Mouse (Mus musculus) MEL (cell line): ENCODE measurements around the gene Slc44a5. TPM values are rescaled to one million over a fixed set of nuclear protein-coding genes. Genes with fewer than 3 reads are reported as not detected.

ENCODE experiments used
- DNase-seq: peaks from one replicate; pipeline ENCODE4 v3.0.0; 2011; ENCODE audit warnings: low read depth, low spot score
- H3K27ac ChIP-seq: 2 replicates; pipeline ENCODE4 v1.5.1; 2012; ENCODE audit warnings: low read depth, mild to moderate bottlenecking, control low read depth, low read length, moderate library complexity; ENCODE audit not compliant: control insufficient read depth
- H3K27me3 ChIP-seq, 2 experiments: fragments of 150-350 bp in 1 of 2; sonication (generic) in 1 of 2; 2 replicates each; pipeline ENCODE4 v1.6.1; 2012; ENCODE audit warnings: low read length in 2 of 2, mild to moderate bottlenecking in 2 of 2, improper control_type of control experiment in 1 of 2, moderate library complexity in 1 of 2; ENCODE audit not compliant: insufficient read depth in 2 of 2, control insufficient read depth in 1 of 2
- H3K36me3 ChIP-seq, 2 experiments: 2 replicates each; pipeline ENCODE4 v1.6.1; 2012 to 2014; ENCODE audit warnings: low read length in 2 of 2, improper control_type of control experiment in 1 of 2, inconsistent platforms in 1 of 2, mild to moderate bottlenecking in 1 of 2; ENCODE audit not compliant: insufficient read depth in 2 of 2, control insufficient read depth in 1 of 2
- H3K4me1 ChIP-seq, 2 experiments: fragments of 150-350 bp in 1 of 2; sonication (generic) in 1 of 2; 2 replicates each; pipeline ENCODE4 v1.6.1; 2012; ENCODE audit warnings: low read length in 2 of 2, improper control_type of control experiment in 1 of 2, mild to moderate bottlenecking in 1 of 2; ENCODE audit not compliant: insufficient read depth in 2 of 2, control insufficient read depth in 1 of 2
- H3K4me3 ChIP-seq, 2 experiments: fragments of 150-350 bp in 1 of 2; sonication (generic) in 1 of 2; 2 replicates each; pipeline ENCODE4 v1.5.1; 2012; ENCODE audit warnings: low read depth in 2 of 2, low read length in 2 of 2, mild to moderate bottlenecking in 2 of 2, moderate library complexity in 2 of 2, control low read depth in 1 of 2, improper control_type of control experiment in 1 of 2; ENCODE audit not compliant: control insufficient read depth in 1 of 2, insufficient read depth in 1 of 2
- H3K79me2 ChIP-seq: 2 replicates; pipeline ENCODE4 v1.6.1; 2012; ENCODE audit warnings: mild to moderate bottlenecking, low read length, moderate library complexity; ENCODE audit not compliant: control insufficient read depth, poor library complexity, insufficient read depth
- H3K9ac ChIP-seq: 2 replicates; pipeline ENCODE4 v1.6.1; 2012; ENCODE audit warnings: low read depth, mild to moderate bottlenecking, control low read depth, low read length, moderate library complexity; ENCODE audit not compliant: control insufficient read depth, poor library complexity, severe bottlenecking
- H3K9me3 ChIP-seq: fragments of 150-350 bp; sonication (generic); replicated peaks from 2 replicates; pipeline ENCODE4 v1.6.1; 2012; ENCODE audit warnings: mild to moderate bottlenecking, low read length, improper control_type of control experiment, moderate library complexity; ENCODE audit not compliant: insufficient read depth
- BHLHE40 ChIP-seq: IDR thresholded peaks from 2 replicates; pipeline ENCODE4 v1.6.1; 2012; ENCODE audit warnings: low read depth, mild to moderate bottlenecking, inconsistent platforms, low read length, improper control_type of control experiment, borderline replicate concordance
- CHD1 ChIP-seq: IDR thresholded peaks from 2 replicates; pipeline ENCODE4 v1.6.1; 2012; ENCODE audit warnings: low read depth, mild to moderate bottlenecking, inconsistent platforms, low read length, improper control_type of control experiment
- CHD2 ChIP-seq: IDR thresholded peaks from 2 replicates; pipeline ENCODE4 v1.6.1; 2011; ENCODE audit warnings: low read length, improper control_type of control experiment
- CTCF ChIP-seq, 3 experiments: IDR thresholded peaks in 2 of 3; conservative IDR thresholded peaks in 1 of 3; 2 replicates each; pipeline ENCODE4 v1.5.1; 2011 to 2012; ENCODE audit warnings: low read length in 3 of 3, low read depth in 2 of 3, mild to moderate bottlenecking in 2 of 3, improper control_type of control experiment in 1 of 3, inconsistent platforms in 1 of 3, mixed read lengths in 1 of 3, moderate library complexity in 1 of 3; ENCODE audit not compliant: control insufficient read depth in 1 of 3, insufficient read depth in 1 of 3, poor library complexity in 1 of 3, severe bottlenecking in 1 of 3
- E2F4 ChIP-seq: IDR thresholded peaks from 2 replicates; pipeline ENCODE4 v1.6.1; 2011; ENCODE audit warnings: low read depth, low read length, improper control_type of control experiment, borderline replicate concordance
- ELF1 ChIP-seq: IDR thresholded peaks from 2 replicates; pipeline ENCODE4 v1.6.1; 2014; ENCODE audit warnings: low read depth, mild to moderate bottlenecking, inconsistent platforms, low read length, improper control_type of control experiment, moderate library complexity
- EP300 ChIP-seq, 2 experiments: IDR thresholded peaks; 2 replicates each; pipeline ENCODE4 v1.6.1; 2011; ENCODE audit warnings: improper control_type of control experiment in 2 of 2, low read length in 2 of 2, low read depth in 1 of 2, mild to moderate bottlenecking in 1 of 2
- GATA1 ChIP-seq: IDR thresholded peaks from 2 replicates; pipeline ENCODE4 v1.6.1; 2011; ENCODE audit warnings: low read depth, low read length, improper control_type of control experiment
- JUND ChIP-seq: IDR thresholded peaks from 2 replicates; pipeline ENCODE4 v1.6.1; 2011; ENCODE audit warnings: low read depth, mild to moderate bottlenecking, improper control_type of control experiment, low read length
- KAT2A ChIP-seq: conservative IDR thresholded peaks from 2 replicates; pipeline ENCODE4 v1.6.1; 2012; ENCODE audit warnings: low read depth, low read length, improper control_type of control experiment, inconsistent platforms
- MAX ChIP-seq: IDR thresholded peaks from 2 replicates; pipeline ENCODE4 v1.6.1; 2011; ENCODE audit warnings: low read length, improper control_type of control experiment
- MEF2A ChIP-seq: IDR thresholded peaks from 2 replicates; pipeline ENCODE4 v1.6.1; 2014; ENCODE audit warnings: low read depth, mild to moderate bottlenecking, inconsistent platforms, low read length, improper control_type of control experiment; ENCODE audit not compliant: poor library complexity, insufficient replicate concordance, severe bottlenecking; ENCODE audit errors: extremely low read depth
- MXI1 ChIP-seq: IDR thresholded peaks from 2 replicates; pipeline ENCODE4 v1.6.1; 2011; ENCODE audit warnings: mild to moderate bottlenecking, low read depth, low read length, improper control_type of control experiment
- MYB ChIP-seq: IDR thresholded peaks from 2 replicates; pipeline ENCODE4 v1.6.1; 2011; ENCODE audit warnings: mild to moderate bottlenecking, low read depth, low read length, improper control_type of control experiment
- MYC ChIP-seq: IDR thresholded peaks from 2 replicates; pipeline ENCODE4 v1.6.1; 2011; ENCODE audit warnings: low read depth, mild to moderate bottlenecking, low read length, improper control_type of control experiment, moderate library complexity
- NELFE ChIP-seq: IDR thresholded peaks from 2 replicates; pipeline ENCODE4 v1.6.1; 2011; ENCODE audit warnings: low read depth, low read length, improper control_type of control experiment
- POLR2A ChIP-seq, 2 experiments: IDR thresholded peaks; 2 replicates each; pipeline ENCODE4 v1.6.1; 2011 to 2012; ENCODE audit warnings: low read length in 2 of 2, mild to moderate bottlenecking in 2 of 2, control low read depth in 1 of 2, improper control_type of control experiment in 1 of 2, low read depth in 1 of 2, moderate library complexity in 1 of 2; ENCODE audit not compliant: control insufficient read depth in 1 of 2, insufficient read depth in 1 of 2, poor library complexity in 1 of 2
- POLR2AphosphoS5 ChIP-seq: IDR thresholded peaks from 2 replicates; pipeline ENCODE4 v1.6.1; 2012; ENCODE audit warnings: low read depth, borderline replicate concordance, mild to moderate bottlenecking, inconsistent platforms, low read length, moderate library complexity, mixed read lengths
- RAD21 ChIP-seq: IDR thresholded peaks from 2 replicates; pipeline ENCODE4 v1.6.1; 2011; ENCODE audit warnings: mild to moderate bottlenecking, low read depth, low read length, improper control_type of control experiment
- SIN3A ChIP-seq: IDR thresholded peaks from 2 replicates; pipeline ENCODE4 v1.6.1; 2012; ENCODE audit warnings: low read length, improper control_type of control experiment, inconsistent platforms
- SMC3 ChIP-seq: IDR thresholded peaks from 2 replicates; pipeline ENCODE4 v1.6.1; 2011; ENCODE audit warnings: low read depth, low read length, improper control_type of control experiment
- TAL1 ChIP-seq: IDR thresholded peaks from 2 replicates; pipeline ENCODE4 v1.6.1; 2012; ENCODE audit warnings: mild to moderate bottlenecking, inconsistent platforms, low read length, moderate library complexity, mixed read lengths
- USF1 ChIP-seq: IDR thresholded peaks from 2 replicates; pipeline ENCODE4 v1.6.1; 2014; ENCODE audit warnings: low read depth, mild to moderate bottlenecking, inconsistent platforms, low read length, improper control_type of control experiment, moderate library complexity
- ZC3H11A ChIP-seq: IDR thresholded peaks from 2 replicates; pipeline ENCODE4 v1.6.1; 2012; ENCODE audit warnings: low read depth, mild to moderate bottlenecking, inconsistent platforms, low read length, improper control_type of control experiment
- ZNF384 ChIP-seq: IDR thresholded peaks from 2 replicates; pipeline ENCODE4 v1.6.1; 2012; ENCODE audit warnings: low read depth, mild to moderate bottlenecking, inconsistent platforms, low read length, improper control_type of control experiment
- polyA plus RNA-seq, 2 experiments: library from polyadenylated mRNA; stranded (reverse) in 1 of 2; unstranded in 1 of 2; fragments of >175 nt in 1 of 2; fragments of >200 nt in 1 of 2; gene quantifications; 2 replicates each; pipeline versions ENCODE4 v1.2.1 to v1.2.4; 2012; ENCODE audit warnings: low replicate concordance in 2 of 2, low read depth in 1 of 2; ENCODE audit not compliant: insufficient read length in 2 of 2, insufficient read depth in 1 of 2, missing spikeins in 1 of 2
- total RNA-seq: library from RNA; depleted of rRNA; stranded (reverse); fragments of 300-350 nt; gene quantifications from 2 replicates; pipeline ENCODE4 v1.2.3, GENCODE M21; 2012

The Slc44a5 gene
- total and polyA plus RNA-seq, 3 experiments = not detected

- Histone ChIP-seq H3K4me3 (no peak overlapping the region), H3K9me3 (no peaks in the 10 kb centered on the region), H3K79me2 (no peaks in the 10 kb centered on the region), H3K36me3 (no peaks in the 10 kb centered on the region), H3K9ac (no peak overlapping the region), H3K27ac (no peak overlapping the region), H3K4me1 (no peaks in the 10 kb centered on the region), H3K27me3 (no peaks in the 10 kb centered on the region)
- no peak for DNase-seq
- TF ChIP-seq POLR2A (IDR thresholded peaks at IDR 0.05; ENCODE audit: control insufficient read depth in 1 of 2, insufficient read depth in 1 of 2, low read depth in 1 of 2, low read length in 2 of 2, poor library complexity in 1 of 2) (no peak), KAT2A (no peak), MAX (no peak), CHD2 (no peak), JUND (no peak), SMC3 (no peak), MYB (no peak)
- TF ChIP-seq, all 39 proteins: peak for 0
These were observed 284.1 kb downstream of the Slc44a5 start for GRCm38 (mm10) chr3:154257312-154257711.

- Histone ChIP-seq H3K9ac (no peak overlapping the region), H3K27ac (no peak overlapping the region), H3K4me3 (no peak overlapping the region), H3K4me1 (no peaks in the 10 kb centered on the region), H3K27me3 (no peaks in the 10 kb centered on the region), H3K9me3 (no peaks in the 10 kb centered on the region), H3K79me2 (no peaks in the 10 kb centered on the region), H3K36me3 (no peaks in the 10 kb centered on the region)
- DNase-seq = no peak
- no peak for TF ChIP-seq ZNF384
- TF ChIP-seq MXI1 = no peak
- TF ChIP-seq E2F4 = no peak
- TF ChIP-seq ELF1 = no peak
- no peak for TF ChIP-seq JUND
- TF ChIP-seq TAL1 = no peak
- no peak for TF ChIP-seq MYB
- TF ChIP-seq USF1 = no peak
These were observed 295.1 kb downstream of the Slc44a5 start for GRCm38 (mm10) chr3:154268313-154268712.

- H3K4me1 ChIP-seq = no peaks in the 10 kb centered on the region
- H3K27ac ChIP-seq = no peak overlapping the region
- no peaks in the 10 kb centered on the region for H3K27me3 ChIP-seq
- H3K4me3 ChIP-seq = no peak overlapping the region
- H3K9ac ChIP-seq = no peak overlapping the region
- no peaks in the 10 kb centered on the region for H3K9me3 ChIP-seq
- no peaks in the 10 kb centered on the region for H3K79me2 ChIP-seq
- H3K36me3 ChIP-seq = no peaks in the 10 kb centered on the region
- peak; percentile 51 for DNase-seq
- TF ChIP-seq GATA1 (no peak), SIN3A (no peak), ZNF384 (no peak), MEF2A (no peak), MAX (no peak), RAD21 (peak; percentile 86), BHLHE40 (no peak), EP300 (IDR thresholded peaks at IDR 0.05; ENCODE audit: low read depth in 1 of 2, low read length in 2 of 2) (no peak), SMC3 (peak; percentile 79), E2F4 (no peak), CTCF (IDR thresholded peaks at IDR 0.05 in 2 of 3, conservative IDR thresholded peaks at IDR 0.05 in 1 of 3; ENCODE audit: control insufficient read depth in 1 of 3, insufficient read depth in 1 of 3, low read depth in 2 of 3, low read length in 3 of 3, poor library complexity in 1 of 3, severe bottlenecking in 1 of 3) (peak; percentile 84 to 96 (median 90)), CHD1 (no peak), MYC (no peak), POLR2AphosphoS5 (no peak), CHD2 (no peak), POLR2A (IDR thresholded peaks at IDR 0.05; ENCODE audit: control insufficient read depth in 1 of 2, insufficient read depth in 1 of 2, low read depth in 1 of 2, low read length in 2 of 2, poor library complexity in 1 of 2) (no peak), MXI1 (no peak), ZC3H11A (peak; percentile 64; the same call in 1 of the 2 replicates), NELFE (no peak)
These were observed 296.6 kb downstream of the Slc44a5 start for GRCm38 (mm10) chr3:154269757-154270366.
